Mouse (Mus musculus) testis, adult 2 months (tissue): Measurements from ENCODE around the gene Defb15.

Experiments
- CTCF ChIP-seq: fragments of 200-500 bp; IDR thresholded peaks from 2 replicates; pipeline ENCODE4 v1.5.1; 2012; ENCODE audit warnings: low read depth, mild to moderate bottlenecking, inconsistent platforms, low read length, moderate library complexity; ENCODE audit not compliant: control insufficient read depth, insufficient read depth, insufficient replicate concordance
- POLR2A ChIP-seq: fragments of 200-500 bp; IDR thresholded peaks from 2 replicates; pipeline ENCODE4 v1.6.1; 2012; ENCODE audit warnings: low read depth, mild to moderate bottlenecking, inconsistent platforms, low read length, moderate library complexity; ENCODE audit not compliant: control insufficient read depth

DNA sequence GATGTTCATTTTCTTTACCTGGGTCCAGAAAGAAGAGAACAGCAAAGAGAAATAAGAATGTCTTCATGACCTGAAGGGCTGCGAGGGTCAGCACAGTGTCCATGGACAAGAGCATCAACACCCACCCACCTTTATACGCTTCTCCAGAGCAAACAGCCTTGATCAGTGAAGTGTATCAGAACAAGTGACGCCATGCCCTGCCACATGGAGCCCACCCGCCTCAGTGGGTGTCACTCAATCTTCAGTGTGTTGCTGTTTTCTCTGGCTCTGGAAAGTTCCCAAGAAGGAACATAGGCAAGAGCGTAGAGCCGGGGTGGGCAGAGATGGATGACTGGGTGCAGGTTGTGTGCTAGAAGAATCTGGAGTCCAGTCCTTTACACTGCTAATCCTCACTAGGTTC is at the start of gene Defb15:
- no peak for TF ChIP-seq POLR2A
- TF ChIP-seq CTCF: no peak
